14 mouse cellular contexts compared by ENCODE assay signal in genomic region chr2:109884507-109884906, GRCm38 (mm10). TPM values are rescaled to one million over a fixed set of nuclear protein-coding genes. Genes with fewer than 3 reads are reported as not detected.
DNase-seq lines count a peak whose midpoint lies in the region; ATAC-seq and TF ChIP-seq lines count a peak whose summit lies in the region.
"Had no signal": no experiment of that assay in that cellular context is flagged by ENCODE, and none has a peak within 500 bp of the region (broad histone marks: within the 10 kb centered on the region; RNA-seq: fewer than 3 reads in every experiment).

No protein-coding gene starts in this region.

- no peaks in the 10 kb centered on the region for H3K36me3 ChIP-seq in forebrain, embryonic 13.5 days (ENCODE audit: poor library complexity, severe bottlenecking)
- H3K36me3 ChIP-seq in forebrain, embryonic 10.5 days (replicated peaks): no peaks in the 10 kb centered on the region
- no peaks in the 10 kb centered on the region for H3K36me3 ChIP-seq in heart, embryonic 12.5 days
- H3K36me3 ChIP-seq in heart, postnatal 0 days (replicated peaks; ENCODE audit: control insufficient read depth, insufficient read depth, low read length): no peaks in the 10 kb centered on the region
- H3K36me3 ChIP-seq: liver, embryonic 13.5 days had no signal

- ATAC-seq in forebrain, embryonic 13.5 days: peak; percentile 73; the same call in 1 of the 2 replicates
- ATAC-seq in heart, embryonic 12.5 days (ENCODE audit: insufficient number of reproducible peaks, low FRiP score): no peak
- ATAC-seq in heart, postnatal 0 days (ENCODE audit: insufficient read depth, low read depth): peak; percentile 36; the same call in 1 of the 2 replicates
- ATAC-seq: hindbrain, embryonic 16.5 days; lung, postnatal 0 days had no signal

- no peak overlapping the region for H3K9ac ChIP-seq in forebrain, embryonic 13.5 days
- H3K9ac ChIP-seq in heart, embryonic 12.5 days: no peak overlapping the region
- no peak overlapping the region for H3K9ac ChIP-seq in heart, postnatal 0 days (replicated peaks; ENCODE audit: low read depth, low read length)
- H3K9ac ChIP-seq: liver, embryonic 13.5 days had no signal

- WGBS in forebrain, embryonic 13.5 days: 60% methylated on average over 4 of the region's 4 CpGs
- 74% methylated on average over 4 of the region's 4 CpGs for WGBS in forebrain, embryonic 10.5 days
- 65% methylated on average over 4 of the region's 4 CpGs for WGBS in heart, embryonic 12.5 days
- WGBS in heart, postnatal 0 days: 28% methylated on average over 4 of the region's 4 CpGs

- no peaks in the 10 kb centered on the region for H3K27me3 ChIP-seq in forebrain, embryonic 13.5 days
- no peaks in the 10 kb centered on the region for H3K27me3 ChIP-seq in forebrain, embryonic 10.5 days (ENCODE audit: poor library complexity, severe bottlenecking)
- 0 out of 2 replicates have a peak, but pooled peaks cover 6% of the 10 kb centered on the region for H3K27me3 ChIP-seq in heart, embryonic 12.5 days (replicated peaks)
- H3K27me3 ChIP-seq in heart, postnatal 0 days (ENCODE audit: control insufficient read depth, insufficient read depth, low read length): no peaks in the 10 kb centered on the region
- H3K27me3 ChIP-seq: liver, embryonic 13.5 days; Patski had no signal

- no peak overlapping the region for H3K27ac ChIP-seq in forebrain, embryonic 13.5 days
- no peak overlapping the region for H3K27ac ChIP-seq in forebrain, embryonic 10.5 days
- no peak overlapping the region for H3K27ac ChIP-seq in heart, embryonic 12.5 days (ENCODE audit: poor library complexity, severe bottlenecking)
- no peak overlapping the region for H3K27ac ChIP-seq in heart, postnatal 0 days (ENCODE audit: low read depth)
- H3K27ac ChIP-seq: liver, embryonic 13.5 days had no signal

- H3K4me2 ChIP-seq in forebrain, embryonic 13.5 days: no peak overlapping the region
- no peak overlapping the region for H3K4me2 ChIP-seq in heart, embryonic 12.5 days
- no peak overlapping the region for H3K4me2 ChIP-seq in heart, postnatal 0 days (ENCODE audit: low read depth, low read length)
- H3K4me2 ChIP-seq: liver, embryonic 13.5 days had no signal

- H3K4me3 ChIP-seq in forebrain, embryonic 13.5 days: no peak overlapping the region
- no peak overlapping the region for H3K4me3 ChIP-seq in forebrain, embryonic 10.5 days
- H3K4me3 ChIP-seq in heart, embryonic 12.5 days: no peak overlapping the region
- no peak overlapping the region for H3K4me3 ChIP-seq in heart, postnatal 0 days (ENCODE audit: low read depth, low read length)
- H3K4me3 ChIP-seq: liver, embryonic 13.5 days had no signal

- no peak for TF ChIP-seq EP300 in heart, postnatal 0 days (IDR thresholded peaks at IDR 0.05; ENCODE audit: low read depth)

- H3K4me1 ChIP-seq in forebrain, embryonic 13.5 days: no peaks in the 10 kb centered on the region
- no peaks in the 10 kb centered on the region for H3K4me1 ChIP-seq in forebrain, embryonic 10.5 days
- no peaks in the 10 kb centered on the region for H3K4me1 ChIP-seq in heart, embryonic 12.5 days (replicated peaks)
- no peaks in the 10 kb centered on the region for H3K4me1 ChIP-seq in heart, postnatal 0 days (ENCODE audit: control insufficient read depth, insufficient read depth)
- H3K4me1 ChIP-seq: liver, embryonic 13.5 days had no signal

- DNase-seq in forebrain, embryonic 10.5 days (ENCODE audit: extremely low spot score, low spot score): no peak
- peak; percentile 39 for DNase-seq in heart, adult 8-10 months (ENCODE audit: low spot score)
- peak; percentile 87 for DNase-seq in cerebellum, adult 9-10 months
- DNase-seq in heart, postnatal 0 days (ENCODE audit: low spot score): no peak
- DNase-seq in adrenal gland, adult (ENCODE audit: inconsistent age in 2 of 2, low spot score in 1 of 2): no peak
- DNase-seq in kidney, adult 9 months: no peak
- DNase-seq: adrenal gland, adult 8-10 months; kidney, adult 2 months; liver, embryonic 13.5 days had no signal

- H3K9me3 ChIP-seq in forebrain, embryonic 13.5 days (replicated peaks): no peaks in the 10 kb centered on the region
- H3K9me3 ChIP-seq in forebrain, embryonic 10.5 days: no peaks in the 10 kb centered on the region
- no peaks in the 10 kb centered on the region for H3K9me3 ChIP-seq in heart, embryonic 12.5 days (replicated peaks)
- H3K9me3 ChIP-seq in heart, postnatal 0 days (replicated peaks; ENCODE audit: control insufficient read depth, low read length): peaks cover 5% of the 10 kb centered on the region; the same call in 1 of the 2 replicates
- H3K9me3 ChIP-seq: liver, embryonic 13.5 days had no signal

- no peak for TF ChIP-seq CTCF in heart, postnatal 0 days (IDR thresholded peaks at IDR 0.05; ENCODE audit: low read depth)

RNA-seq across cellular contexts. Expression of gene Lin7c, which starts 6.1 kb away (rescaled TPM):
- polyA plus RNA-seq in forebrain, embryonic 13.5 days (2015; fragmentation: Nextera tagmentation; extraction: Ambion mirVana): 139 and 151 TPM in 2 replicates
- 90.6 and 93.6 TPM in 2 replicates for polyA plus RNA-seq in forebrain, embryonic 10.5 days (2016; fragmentation: Nextera tagmentation; extraction: Ambion mirVana)
- total RNA-seq in heart, adult 8-10 months (2022): 10 to 100 TPM; 41.5 to 45.6 (median 43.7) TPM
- 52.1 and 53.7 TPM in 2 replicates for polyA plus RNA-seq in heart, embryonic 12.5 days (2016; fragmentation: Nextera tagmentation; extraction: Ambion mirVana)
- 28.1 and 32.3 TPM in 2 replicates for total RNA-seq in heart, postnatal 0 days (2014; rRNA removed; ENCODE audit: low replicate concordance)
- 27.8 and 28.2 TPM in 2 replicates for polyA plus RNA-seq in heart, postnatal 0 days (2015; fragmentation: Nextera tagmentation; extraction: Ambion mirVana)

RNA-seq across cellular contexts. Expression of gene Lgr4, which starts 32.9 kb away (rescaled TPM):
- 2.7 and 3.5 TPM in 2 replicates for polyA plus RNA-seq in forebrain, embryonic 13.5 days (2015; fragmentation: Nextera tagmentation; extraction: Ambion mirVana)
- polyA plus RNA-seq in forebrain, embryonic 10.5 days (2016; fragmentation: Nextera tagmentation; extraction: Ambion mirVana): 7.2 and 8.4 TPM in 2 replicates
- total RNA-seq in heart, adult 8-10 months (2022): 10 to 100 TPM; 21.8 to 23.5 (median 22.8) TPM
- 15.1 and 17.8 TPM in 2 replicates for polyA plus RNA-seq in heart, embryonic 12.5 days (2016; fragmentation: Nextera tagmentation; extraction: Ambion mirVana)
- total RNA-seq in heart, postnatal 0 days (2014; rRNA removed; ENCODE audit: low replicate concordance): 49.7 and 61.2 TPM in 2 replicates
- 10.2 and 10.9 TPM in 2 replicates for polyA plus RNA-seq in heart, postnatal 0 days (2015; fragmentation: Nextera tagmentation; extraction: Ambion mirVana)

Comparison
In these comparisons a context has a peak if more than half of its experiments do, and no peak if none do; other contexts are left out.
1. DNase-seq: peak in heart, adult 8-10 months (single experiment) and cerebellum, adult 9-10 months (single experiment); none in forebrain, embryonic 10.5 days (single experiment), heart, postnatal 0 days (single experiment), adrenal gland, adult (0 of 2) and kidney, adult 9 months (single experiment).